Mouse (Mus musculus): ENCODE measurements around the gene F5.
A peak's percentile ranks its signal among the peaks of the same experiment; 100 is the strongest.

F5 gene

GRCm38 (mm10) chr1:164236078-164236477 lies 84.4 kb downstream of the F5 start:
- peak; percentile 41 to 42 for DNase-seq

DNA sequence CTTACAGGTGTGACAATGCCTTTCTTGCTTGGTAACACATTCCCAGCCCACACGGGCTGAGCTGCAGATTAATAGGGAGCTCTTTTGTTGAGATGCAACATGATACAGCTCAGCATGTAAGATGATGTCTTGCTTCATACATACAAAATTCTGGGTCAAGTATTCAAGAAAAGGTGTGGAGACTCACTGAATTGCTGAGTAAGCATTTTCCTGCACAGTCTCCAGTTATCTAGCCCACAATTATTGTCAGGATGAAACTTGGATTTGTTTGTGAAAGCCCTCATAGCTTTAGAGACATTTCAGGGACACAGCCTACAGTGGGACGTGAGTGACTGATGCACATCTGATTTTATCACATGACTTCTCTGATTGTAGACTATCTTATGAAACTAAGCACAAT lies 89.9 kb downstream of the F5 start:
- no peak for DNase-seq

- no peak for DNase-seq
Measured at GRCm38 (mm10) chr1:164242809-164243208, 91.2 kb downstream of the F5 start.

GRCm38 (mm10) chr1:164247442-164247841 lies 95.8 kb downstream of the F5 start:
- no peak for DNase-seq

- peak in 1 of 2 experiments; percentile 8 for DNase-seq
Measured at GRCm38 (mm10) chr1:164247971-164248370, 96.3 kb downstream of the F5 start.

DNA sequence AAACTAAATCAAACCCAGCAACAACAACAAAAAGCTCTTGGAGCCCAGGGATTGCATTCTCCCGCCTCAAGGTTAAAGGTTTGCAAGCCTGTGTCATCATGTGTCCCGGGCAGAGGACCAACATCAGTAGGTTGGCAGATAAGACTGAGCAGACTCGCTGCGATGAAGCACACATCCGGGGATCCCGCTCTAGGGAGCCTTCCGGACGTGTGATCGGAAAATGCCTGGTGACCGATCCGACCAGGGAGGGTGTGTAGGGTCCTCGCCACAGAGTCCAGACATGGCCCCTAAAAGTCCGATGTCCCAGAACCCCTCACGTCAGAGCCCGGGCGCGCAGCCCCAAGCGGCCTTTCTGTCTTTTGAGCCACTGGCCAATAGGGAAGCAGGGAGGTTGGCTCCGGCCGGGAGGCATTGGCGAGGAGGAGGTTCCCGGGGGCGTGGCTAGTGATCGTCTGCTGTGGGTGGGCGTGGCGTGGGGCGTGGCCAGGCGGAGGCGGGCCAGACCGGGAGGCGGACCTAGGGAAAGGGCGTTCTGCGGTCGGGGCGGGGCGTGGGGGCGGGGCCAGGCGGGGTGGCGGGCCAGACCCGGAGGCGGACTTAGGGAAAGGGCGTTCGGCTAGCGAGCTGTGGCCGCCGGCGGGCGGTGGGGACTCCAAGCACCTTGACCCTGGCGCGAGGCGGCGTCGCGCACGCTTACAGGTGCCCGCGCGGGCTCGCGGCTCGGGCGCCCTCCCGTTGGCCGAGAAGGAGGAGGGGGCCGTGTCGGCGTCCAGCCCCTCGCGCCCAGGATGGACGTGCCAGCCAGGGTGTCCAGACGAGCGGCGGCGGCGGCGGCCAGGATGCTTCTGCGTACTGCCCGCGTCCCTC lies 97.1 kb downstream of the F5 start, which contains the start of gene Slc19a2:
TSS of gene Slc19a2 (plus strand) at position 582 of the 867 bp plus-strand sequence.
- peak; percentile 98 to 99 for DNase-seq

GRCm38 (mm10) chr1:164249332-164249711 lies 97.7 kb downstream of the F5 start:
- DNase-seq = peak in 1 of 2 experiments; percentile 20

- DNase-seq = peak in 1 of 2 experiments; percentile 9
Measured at GRCm38 (mm10) chr1:164250391-164251150, 98.9 kb downstream of the F5 start.

DNA sequence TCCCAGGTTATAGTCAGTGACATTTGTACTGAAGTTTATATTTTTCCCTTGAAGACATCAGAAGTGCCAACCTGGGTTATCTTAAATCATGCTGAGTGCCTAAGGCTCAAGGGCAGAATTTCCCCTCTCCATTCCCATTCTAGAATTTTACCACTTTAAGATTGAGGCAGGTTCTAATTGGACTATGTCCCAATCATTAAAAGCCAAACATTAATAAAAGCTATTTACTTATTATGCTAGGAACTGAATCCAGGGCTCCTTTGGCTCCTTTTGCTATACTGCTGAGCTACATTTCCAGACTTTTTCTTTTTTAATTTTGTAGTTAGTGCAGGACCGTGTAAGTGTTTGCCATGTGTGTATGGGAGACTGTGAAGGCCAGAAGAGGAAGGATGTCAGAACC lies 99.8 kb downstream of the F5 start:
- DNase-seq = no peak

GRCm38 (mm10) chr1:164252551-164252950 lies 100.9 kb downstream of the F5 start:
- no peak for DNase-seq

- DNase-seq = no peak
Measured at GRCm38 (mm10) chr1:164254836-164255235, 103.2 kb downstream of the F5 start.

DNA sequence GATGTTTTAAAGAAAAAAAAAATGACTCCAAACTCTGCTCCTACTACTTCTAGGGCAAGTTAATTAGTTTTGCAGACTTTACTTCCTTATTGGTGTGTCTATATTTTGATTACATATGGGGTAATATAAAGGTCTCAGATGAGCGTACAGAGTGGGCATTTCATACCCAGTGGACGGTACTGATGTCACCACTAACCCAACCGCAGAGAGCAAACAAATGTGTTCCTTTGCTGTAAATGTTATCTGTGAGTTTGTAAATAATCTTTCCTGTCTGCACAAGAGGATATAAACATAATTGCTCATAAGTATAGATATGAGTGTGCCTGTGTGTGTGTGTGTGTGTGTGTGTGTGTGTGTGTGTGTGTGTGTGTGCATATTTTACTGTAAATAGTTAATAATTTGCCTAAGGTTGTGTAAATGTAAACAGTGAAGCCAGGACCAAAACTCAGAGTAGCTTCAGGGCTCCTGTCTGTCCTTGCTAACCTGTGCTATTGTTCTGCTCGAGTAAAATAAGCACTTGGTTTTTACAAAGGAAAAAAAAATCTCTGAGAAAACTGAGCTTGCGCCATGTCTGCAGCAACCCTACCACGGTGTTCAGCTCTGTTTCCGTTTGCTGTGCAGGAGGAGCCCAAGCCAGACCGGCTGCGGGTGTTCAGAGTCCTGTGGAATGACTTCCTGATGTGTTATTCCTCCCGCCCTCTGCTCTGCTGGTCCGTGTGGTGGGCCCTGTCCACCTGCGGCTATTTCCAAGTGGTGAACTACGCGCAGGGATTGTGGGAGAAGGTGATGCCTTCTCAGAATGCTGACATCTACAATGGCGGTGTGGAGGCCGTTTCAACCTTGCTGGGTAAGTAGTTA lies 108.8 kb downstream of the F5 start:
- no peak for DNase-seq

- no peak for DNase-seq
Measured at GRCm38 (mm10) chr1:164261553-164261952, 109.9 kb downstream of the F5 start.
